Mouse (Mus musculus) ovary, postnatal 14 days (tissue): Measurements from ENCODE around the gene Plxdc2.
A peak's percentile ranks its signal among the peaks of the same experiment; 100 is the strongest.

ENCODE experiments used
- DNase-seq: peaks from one replicate; pipeline ENCODE4 v3.0.0; 2022; ENCODE audit warnings: low spot score

The Plxdc2 gene

DNA sequence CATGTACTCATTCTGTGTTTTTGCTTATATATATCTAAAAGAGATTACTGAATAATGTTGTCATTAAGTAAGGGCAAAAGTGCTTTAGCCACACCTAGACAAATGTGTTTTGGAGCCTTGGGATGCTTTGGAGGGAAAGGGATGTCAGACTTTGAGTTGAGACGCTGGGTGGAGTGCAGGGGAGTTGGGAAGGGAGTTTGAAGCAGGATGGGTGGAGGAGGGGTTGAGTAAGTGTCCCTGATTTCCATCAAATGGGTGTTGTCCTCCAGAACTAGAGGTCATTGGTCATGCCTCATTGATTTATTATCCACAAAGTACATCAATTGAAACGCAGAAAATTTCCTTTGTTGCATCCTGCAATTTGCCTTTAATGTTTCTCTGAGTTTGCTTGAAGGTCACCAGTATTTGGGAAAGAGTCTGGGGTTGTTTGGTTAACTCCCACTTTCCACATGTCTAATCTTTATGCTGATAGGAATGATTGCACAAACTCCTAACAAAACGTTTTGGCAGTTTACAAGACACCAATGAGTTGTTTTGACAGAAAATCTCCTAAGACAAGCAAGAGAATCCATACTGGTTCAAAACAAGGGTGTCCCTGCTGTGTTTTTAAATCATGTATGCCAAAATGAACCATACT lies 58.4 kb downstream of the Plxdc2 start:
- no peak for DNase-seq

DNA sequence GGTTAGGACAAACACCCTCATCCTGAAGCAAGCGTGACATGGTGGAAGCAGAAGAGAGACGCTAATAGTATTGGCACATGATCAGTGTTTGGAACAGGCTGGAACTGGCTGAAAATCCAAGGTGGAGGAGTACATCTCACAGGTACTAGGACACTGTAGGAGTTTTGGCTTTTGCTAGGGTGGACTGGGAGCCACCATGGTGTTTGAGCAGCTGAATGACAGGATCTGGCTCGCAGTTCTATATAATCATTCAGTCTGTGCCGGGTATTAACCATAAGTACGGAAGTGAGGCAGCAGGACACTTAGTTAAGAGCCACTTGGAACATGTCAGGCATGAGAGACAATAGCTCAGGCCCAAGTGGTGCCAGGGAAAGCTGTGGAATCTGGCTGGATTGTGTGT lies 82.9 kb downstream of the Plxdc2 start:
- DNase-seq, result no peak

DNA sequence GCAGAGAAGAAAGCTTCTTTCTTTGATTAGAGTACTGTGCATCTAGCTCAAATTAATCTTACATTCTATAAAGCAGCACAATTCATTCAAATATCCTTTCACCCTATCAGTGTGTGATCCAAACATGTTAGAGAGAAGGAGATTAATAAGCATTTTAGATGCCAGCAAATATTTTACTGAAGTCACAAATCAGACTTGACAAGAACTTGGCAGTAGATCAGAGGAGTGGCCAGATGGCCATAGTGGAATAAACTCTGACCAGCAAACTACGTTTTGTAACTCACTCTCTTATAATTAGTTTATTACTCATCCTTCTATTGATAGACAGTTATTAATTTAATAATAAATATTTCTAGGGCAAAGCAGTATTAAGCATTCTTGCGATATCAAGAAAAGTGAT lies 86.5 kb downstream of the Plxdc2 start:
- DNase-seq, result no peak

DNA sequence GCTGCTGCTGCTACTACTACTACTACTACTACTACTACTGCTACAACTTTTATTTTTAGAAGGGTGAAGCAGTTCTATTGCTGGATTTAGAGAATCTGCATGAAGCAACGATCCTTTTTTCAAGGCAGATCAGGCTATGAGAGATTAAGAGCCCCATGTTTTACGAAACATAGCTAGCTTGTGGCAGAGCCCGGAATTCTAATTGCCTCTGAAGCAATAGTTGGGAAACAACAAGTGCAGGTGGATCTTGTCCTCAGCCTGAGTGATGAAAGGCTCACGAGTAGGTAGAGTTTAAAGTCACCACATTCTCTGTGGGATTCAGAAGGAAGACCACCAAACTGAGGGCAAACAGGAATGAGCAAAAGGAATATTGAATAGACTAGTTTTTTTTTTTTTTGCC lies 91.8 kb downstream of the Plxdc2 start:
- DNase-seq, result no peak

DNA sequence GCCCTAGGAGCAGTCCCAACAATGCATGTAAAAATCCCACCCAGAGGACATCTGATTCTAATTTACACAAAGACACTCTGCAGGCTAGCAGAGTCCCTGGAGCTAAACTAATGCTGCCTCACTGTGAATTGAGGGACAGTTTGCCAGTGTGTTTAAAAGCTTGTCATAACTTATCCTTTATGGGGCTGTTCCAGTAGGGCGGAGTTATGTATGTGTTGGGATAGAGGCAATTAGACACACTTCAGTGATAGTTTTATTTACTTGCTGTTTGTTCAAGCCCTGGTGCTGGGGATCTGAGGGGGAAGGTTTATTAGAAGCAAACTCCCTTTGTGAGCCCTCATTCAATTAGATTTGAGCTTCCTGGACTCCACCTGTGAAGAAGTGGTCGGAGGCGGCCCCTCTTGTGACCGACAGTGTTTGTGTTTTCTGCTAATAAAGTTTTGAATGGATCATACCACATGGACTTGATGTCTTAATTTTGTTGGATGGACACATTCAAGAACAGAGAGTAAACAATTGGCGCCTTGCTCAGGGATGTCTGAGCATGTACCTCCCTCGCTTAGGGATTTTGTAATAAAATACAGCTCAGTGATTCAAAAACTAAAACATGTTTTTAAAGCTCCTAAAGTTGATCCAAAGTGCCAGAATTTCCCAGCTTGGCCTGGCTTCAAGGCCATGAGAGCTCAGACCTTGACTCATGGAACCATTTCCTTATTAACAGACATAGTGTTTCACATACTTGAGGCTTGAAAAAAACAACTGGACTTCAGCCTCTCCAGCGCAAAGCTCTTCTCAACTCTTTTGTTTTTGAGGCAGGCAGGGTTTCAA lies 94.9 kb downstream of the Plxdc2 start:
- DNase-seq, result peak; percentile 47

DNA sequence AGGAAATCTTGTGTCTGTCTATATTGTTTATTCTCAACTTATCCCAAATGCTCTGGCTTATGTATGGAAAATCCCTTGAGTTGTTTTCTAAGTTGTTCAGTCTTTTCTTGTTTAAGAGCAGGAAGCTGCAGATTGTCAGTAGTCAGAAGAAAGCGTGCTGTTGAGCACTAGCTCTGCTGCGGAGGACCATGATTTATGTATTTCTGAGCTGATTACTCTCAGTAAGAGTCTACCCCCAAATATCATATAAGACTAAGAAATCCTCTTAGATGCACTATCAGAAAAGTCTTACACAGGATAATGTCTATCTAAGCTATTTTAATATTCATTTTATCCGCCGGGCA lies 95.5 kb downstream of the Plxdc2 start:
- DNase-seq, result no peak

DNA sequence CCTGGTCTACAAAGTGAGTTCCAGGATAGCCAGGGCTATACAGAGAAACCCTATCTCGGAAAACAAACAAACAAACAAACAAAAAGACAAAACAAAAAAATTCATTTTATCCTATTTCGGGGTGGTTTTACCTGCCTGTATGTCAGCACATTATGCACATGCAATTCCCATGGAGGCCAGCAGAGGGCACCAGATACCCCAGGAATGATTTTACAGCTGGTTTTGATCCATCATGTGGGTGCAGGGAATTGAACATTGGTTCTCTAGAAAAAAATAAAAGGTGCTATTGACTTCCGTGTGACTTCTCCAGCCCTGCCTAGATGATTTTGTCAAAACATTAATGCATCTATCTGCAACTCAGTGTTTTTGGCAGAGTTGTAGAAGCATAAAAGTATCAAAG lies 96.0 kb downstream of the Plxdc2 start:
- DNase-seq, result no peak

DNA sequence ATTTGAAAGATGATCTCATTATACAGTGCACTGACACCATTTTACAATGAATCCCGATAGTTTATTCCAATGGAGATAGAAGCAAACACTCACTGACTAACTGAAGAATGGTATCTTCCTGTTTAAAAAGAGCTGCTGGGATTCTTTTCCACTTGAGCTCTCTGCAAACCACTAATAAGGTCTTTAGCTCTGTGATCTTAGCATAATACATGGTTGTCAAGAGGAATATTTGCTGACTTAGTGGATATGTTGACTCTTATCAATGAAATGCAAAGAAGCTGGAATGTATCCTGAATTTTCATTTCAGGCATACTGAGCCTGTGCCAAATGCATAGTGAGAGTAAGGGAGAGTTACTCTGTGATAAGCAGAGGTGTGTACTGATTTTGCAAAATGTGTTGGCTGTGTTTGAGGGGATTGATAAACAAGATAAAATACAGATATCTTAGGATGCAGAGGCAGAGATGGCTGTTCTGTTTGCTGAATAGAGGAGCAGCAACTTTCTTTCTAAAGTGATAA lies 100.2 kb downstream of the Plxdc2 start:
- DNase-seq, result no peak

DNA sequence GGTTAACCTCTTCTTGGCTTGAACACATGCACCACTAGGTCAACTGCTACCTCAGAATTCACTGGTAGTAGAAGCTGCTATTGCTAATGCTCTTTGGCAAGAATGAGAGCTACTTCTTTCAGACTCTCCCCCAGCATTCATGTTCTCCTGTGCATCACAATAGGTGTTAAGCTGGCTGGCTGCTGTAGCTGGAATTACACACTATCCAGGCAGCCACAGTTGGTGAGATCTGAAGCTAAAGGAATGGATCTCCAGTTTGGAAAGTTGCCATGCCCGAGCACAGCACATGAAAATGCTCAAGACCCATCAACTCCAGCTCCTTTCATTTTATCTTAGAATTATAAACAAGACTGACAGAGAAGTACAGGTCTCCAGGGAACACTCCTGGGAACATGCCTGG lies 103.4 kb downstream of the Plxdc2 start:
- DNase-seq, result no peak

DNA sequence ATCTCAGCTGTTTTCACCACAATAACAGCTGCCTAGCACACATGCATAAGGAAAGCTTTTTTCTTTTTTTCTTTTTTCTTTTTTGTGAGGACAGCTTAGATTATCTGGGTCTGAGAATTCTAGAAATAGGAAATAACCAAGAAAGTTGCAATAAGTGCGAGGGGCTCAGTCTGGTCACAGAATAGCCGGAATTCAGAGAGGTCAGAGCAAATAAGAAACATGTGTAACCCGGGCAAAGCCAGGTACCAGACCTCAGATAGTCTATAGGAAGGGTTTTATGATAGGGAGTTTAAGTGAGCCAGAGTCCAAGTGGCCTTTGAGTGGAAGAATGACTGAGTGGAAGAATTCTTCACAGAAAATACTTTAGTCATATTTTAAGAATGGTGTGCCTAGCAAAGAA lies 114.0 kb downstream of the Plxdc2 start:
- DNase-seq, result no peak

DNA sequence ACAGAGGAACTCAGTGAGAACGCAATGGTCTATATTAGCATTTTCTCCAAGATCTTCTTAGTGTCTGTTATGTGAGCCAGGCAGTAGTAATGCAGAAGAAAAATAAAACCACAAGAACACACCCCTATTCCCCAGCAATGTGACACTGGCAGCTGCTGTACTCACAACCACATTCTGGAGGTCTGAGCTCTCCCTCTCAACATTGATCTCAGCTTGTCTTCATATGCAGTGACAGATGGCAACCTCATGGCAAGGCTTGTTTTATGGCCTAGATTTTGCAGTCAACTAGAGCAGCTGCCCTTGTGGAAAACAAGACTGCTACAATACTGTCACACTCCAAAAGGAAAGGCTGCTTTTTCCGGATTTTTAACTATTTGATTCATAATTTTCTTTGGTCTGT lies 127.8 kb downstream of the Plxdc2 start:
- no peak for DNase-seq

DNA sequence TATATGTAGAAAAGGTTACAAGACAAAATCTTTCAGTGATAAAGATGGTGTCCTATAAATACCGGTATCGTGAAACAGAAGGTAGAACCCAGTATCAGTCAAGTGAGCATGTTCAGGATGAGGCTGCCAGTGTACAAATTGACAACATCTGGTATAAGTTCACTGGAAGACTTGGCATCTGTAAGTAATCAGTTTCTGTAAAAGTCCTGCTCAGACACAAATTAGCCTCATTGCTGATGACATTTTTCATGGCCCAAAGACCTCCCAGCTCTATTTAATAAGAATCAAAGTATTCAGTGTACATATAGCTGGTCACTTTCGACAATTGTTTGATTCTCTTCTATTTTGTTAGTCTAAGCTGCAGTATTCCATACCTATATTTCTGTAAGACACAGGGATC lies 129.9 kb downstream of the Plxdc2 start:
- DNase-seq, result no peak

DNA sequence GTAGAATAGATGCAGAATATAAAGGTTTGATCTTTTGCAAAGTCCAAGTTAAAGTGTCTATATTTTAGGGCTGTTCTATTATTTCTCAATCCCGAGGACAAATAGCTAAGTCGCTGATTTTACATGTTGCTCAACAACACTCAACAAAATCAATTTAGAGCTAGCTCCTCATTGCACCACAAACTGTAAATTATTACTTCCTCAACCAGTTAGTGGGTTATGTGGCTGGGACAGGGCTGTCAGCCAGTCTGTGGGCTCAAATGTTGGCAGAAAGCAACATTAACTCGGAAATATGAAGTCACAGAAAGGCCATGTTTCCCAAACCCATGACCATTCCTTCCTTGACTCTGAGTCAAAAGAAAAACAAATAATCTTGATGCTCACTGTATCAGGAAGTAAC lies 135.1 kb downstream of the Plxdc2 start:
- DNase-seq, result no peak

DNA sequence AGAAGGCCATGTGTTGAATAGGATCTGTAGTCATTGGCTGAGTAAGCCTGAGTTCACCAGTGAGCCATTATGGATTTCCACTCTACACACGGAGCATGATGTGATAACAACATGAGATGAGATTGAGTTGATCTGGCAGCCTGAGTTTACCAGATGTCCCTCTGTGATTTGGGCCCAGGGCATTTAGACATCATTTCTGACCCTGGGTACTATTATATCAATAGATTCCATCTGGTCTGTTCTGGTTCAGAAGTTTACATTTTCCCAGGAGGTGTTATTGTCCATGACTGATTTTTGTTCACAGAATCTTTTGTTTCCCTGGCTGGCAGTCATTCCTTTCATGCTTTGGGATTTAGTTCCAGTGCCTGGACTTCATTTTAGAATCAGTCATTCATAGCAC lies 146.7 kb downstream of the Plxdc2 start:
- no peak for DNase-seq

DNA sequence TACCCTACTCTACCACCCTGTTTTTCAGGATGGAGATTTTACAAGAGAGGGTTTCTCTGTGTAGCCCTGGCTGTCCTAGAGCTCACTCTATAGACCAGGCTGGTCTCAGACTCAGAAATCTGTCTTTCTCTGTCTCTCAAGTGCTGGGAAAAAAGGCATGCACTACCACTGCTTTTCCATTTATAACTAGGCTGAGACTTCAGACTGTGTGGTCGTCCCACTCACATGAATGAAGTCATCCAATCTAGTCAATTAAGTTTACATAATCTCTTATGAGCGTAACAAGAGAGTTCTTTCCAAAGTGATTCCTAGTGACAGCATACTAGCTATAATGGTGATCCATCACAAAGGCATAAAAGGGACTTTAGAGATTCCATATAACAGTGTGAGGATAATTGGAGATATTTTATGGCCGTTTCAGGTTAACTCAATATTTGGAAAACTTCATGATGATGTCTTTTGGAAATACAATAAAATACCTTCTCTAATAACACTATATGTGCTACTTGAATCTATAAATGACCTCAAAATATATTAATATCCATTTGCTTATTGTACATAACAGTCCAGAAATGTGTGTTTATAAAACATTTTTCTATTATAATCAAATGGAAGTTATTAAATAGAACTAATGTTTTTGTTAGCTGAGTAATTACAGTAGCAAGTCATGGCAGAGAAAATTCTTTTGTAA lies 151.6 kb downstream of the Plxdc2 start:
- no peak for DNase-seq

DNA sequence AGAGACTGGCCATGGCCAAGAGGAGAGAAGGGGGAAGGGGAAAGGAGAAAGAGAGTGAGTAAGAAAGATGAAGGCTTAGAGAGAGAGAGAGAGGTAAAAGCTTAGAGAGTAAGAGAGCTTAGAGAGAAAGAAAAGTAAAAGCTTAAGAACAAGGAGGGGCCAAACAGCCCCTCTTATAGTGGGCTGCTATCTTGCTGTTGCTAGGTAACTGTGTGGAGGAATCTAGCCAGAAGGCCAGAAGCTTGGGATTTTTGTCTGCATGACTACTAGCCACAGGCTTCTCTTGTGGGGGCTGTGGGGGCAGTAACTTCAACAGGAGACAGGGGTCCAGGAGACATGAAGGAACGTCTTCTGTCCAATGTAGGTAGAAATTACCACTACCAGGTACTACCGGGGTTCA lies 162.0 kb downstream of the Plxdc2 start:
- DNase-seq, result no peak

DNA sequence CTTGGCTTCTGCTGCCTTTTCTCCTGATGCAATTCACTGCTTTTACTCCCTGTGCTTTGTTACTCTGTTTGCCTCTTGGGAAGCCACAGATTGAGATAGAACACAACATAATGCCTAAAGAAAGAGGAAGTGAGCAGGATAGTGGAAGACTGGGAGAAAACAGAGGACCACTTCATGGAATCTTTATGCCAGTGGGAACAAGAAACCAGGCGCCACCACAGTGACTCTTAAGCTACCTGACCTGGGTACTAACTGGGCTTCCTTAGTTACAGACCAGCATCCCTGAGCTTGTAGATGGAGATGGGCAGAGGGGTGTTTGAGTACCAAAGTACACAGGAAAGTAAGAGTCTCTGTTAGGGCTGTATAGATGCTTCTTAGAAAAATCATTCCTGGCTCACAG lies 167.3 kb downstream of the Plxdc2 start:
- DNase-seq, result no peak

DNA sequence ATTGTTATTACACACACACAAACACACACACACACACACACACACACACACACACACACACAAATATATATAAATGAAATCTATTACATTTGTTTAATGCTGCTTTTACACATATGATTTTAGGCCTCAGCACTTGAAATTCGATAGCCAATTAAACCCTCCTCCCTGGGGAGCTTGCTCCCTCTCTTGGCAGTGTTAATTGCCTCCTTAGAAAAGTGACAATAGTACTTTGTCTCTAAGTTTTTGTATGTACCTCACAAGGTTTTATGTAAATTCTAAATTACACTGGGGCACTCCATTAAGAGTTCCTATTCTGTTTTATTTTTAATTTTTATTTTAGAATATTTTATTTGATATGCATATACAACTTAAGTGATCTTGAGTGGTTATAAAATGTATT lies 176.1 kb downstream of the Plxdc2 start:
- no peak for DNase-seq

DNA sequence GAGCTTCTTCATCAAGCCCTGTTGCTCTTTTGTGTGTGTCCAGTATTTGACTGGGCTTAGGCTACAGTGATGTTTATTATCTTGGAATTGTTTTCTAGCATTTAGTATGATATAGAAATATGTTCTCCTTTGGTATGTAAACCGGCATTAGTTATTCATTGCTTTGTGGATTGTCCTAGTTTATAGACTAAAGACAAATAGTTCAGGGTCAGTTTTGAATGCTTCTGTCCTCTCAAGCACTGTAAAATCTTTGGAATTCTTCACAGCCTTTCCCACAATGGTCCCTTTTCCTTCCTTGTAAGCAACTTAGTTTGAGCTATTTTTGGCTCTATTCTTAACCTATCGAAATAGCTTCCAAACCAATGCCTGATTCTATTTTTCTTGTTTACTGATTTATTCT lies 178.5 kb downstream of the Plxdc2 start:
- DNase-seq, result no peak

DNA sequence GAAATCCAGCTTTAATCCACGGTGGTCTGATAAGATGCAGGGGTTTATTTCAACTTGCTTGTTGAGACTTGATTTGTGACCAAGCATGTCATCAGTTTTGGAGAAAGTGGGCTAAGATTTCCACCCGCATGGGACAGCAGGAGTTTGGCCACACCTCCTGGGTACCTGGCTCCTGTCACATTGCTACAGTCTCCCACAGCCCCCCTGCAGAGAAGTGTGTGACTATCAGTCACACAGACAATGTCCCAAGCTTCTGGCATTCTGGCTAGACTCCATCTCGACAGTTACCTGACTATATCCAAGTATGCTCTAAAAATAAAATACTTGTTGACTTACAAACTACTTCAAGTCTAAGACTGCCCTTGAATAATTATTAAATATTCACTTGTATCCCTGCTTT lies 185.1 kb downstream of the Plxdc2 start:
- no peak for DNase-seq

DNA sequence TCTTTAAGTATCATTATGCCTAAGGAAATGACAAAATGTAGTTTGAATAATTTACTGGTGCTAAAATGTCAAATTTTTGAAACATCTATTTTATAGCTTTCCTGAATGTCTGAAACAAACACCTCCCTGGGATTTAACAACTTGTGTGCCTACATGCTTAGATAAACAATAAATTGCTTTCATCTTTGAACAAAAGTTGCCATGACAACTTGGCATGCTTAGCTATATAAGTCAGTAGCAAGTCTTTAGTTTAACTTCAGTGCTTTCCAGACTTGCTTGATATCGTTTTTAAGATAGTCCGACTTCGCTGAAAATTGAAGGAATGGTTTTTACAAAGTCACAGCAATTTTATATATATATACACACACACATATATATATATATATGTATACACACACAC lies 189.1 kb downstream of the Plxdc2 start:
- no peak for DNase-seq

DNA sequence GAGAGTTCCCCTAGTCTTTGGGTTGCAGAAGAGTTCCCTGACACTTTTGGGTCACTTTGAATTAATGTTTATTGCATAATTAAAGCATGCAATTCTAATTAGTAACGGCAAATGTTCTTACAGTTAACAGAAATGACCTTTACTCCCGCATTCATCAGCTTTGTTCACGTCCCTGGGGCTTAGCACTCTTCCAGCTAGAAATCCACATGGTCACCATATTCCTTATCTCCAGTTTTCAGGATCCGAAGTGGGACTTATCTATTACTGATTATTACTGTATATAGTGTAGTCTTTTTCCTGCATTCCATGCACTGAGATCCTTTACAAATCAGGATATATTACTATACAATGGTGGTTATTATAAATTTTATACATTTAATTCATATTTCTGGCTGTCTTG lies 203.2 kb downstream of the Plxdc2 start:
- no peak for DNase-seq

DNA sequence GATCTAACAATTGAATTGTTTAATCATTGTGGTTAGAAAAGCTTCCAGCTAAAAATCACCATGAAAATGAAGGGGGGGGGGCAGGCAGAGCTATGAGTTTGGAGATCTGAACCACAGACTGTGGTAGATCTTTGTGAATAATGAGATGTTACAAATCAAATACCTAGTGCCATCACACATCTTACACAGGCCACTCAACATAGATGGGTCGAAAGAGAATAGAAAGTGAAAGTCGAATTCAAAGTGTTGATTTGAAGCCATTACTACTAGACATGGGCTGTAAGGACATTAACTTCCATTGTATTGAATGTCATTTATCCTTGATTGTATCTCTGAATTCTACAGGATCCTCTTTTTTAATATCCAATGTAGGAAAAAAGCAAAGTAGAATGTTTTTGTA lies 212.2 kb downstream of the Plxdc2 start:
- DNase-seq, result no peak
